Mouse (Mus musculus): Measurements from ENCODE around the gene Gng2.

DNA sequence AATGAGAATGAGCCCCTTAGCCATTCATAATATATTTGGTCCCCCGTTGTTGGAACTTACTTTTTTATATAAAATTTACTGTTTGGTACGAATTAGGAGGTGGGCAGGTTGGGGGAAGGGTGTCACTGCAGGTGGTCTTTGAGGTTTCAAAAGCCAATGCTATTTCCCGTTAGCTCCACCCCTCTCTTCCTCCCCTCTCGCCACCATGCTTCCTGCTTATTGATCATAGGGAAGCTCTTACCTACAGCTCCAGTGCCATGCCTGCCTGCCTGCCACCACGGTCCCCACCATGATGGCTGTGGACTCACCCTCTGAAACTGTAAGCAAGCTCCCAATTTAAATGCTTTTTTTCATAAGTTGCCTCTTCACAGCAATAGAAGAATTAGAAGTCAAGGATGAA is 16.6 kb upstream of the Gng2 start:
- no peak for TF ChIP-seq CTCF (IDR thresholded peaks at IDR 0.05; ENCODE audit: low read depth)
- TF ChIP-seq EP300 (IDR thresholded peaks at IDR 0.05; ENCODE audit: low read depth), result no peak

Measured in liver, postnatal 0 days (tissue).